Mouse (Mus musculus) lung, adult 2 months (tissue): ENCODE results near the gene Abca1.

Source experiments
- CTCF ChIP-seq: fragments of 200-500 bp; IDR thresholded peaks from 2 replicates; pipeline ENCODE4 v1.5.1; 2011; ENCODE audit warnings: mild to moderate bottlenecking, low read length, control low read depth; ENCODE audit not compliant: insufficient read depth
- POLR2A ChIP-seq: fragments of 200-500 bp; IDR thresholded peaks from 2 replicates; pipeline ENCODE4 v1.6.1; 2011; ENCODE audit warnings: low read depth, mild to moderate bottlenecking, control low read depth, low read length, borderline replicate concordance; ENCODE audit errors: extremely low read depth

DNA sequence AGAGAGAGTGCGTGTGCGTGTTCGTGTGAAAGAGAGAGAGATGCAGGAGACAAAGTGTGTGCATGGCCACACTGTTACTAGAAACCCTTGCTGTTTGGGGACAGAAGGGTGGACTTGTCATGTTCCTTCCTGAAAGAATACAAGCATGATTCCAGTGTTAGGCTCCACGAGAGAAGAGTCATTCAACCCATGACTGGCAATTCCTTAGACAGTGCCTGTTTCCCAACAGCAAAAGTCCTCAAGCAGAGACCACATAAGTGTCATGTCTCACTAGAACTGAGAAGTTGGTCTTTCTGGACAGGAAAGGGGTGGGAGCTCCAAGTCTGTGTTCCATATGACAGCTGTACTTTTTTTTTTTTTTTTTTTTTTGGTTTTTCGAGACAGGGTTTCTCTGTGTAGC, 10.1 kb downstream of the Abca1 start:
- TF ChIP-seq POLR2A: no peak
- TF ChIP-seq CTCF: no peak
